Mouse (Mus musculus) heart, adult 2 months (tissue): Measurements from ENCODE around the gene Cltb.

Experiments
- CTCF ChIP-seq: fragments of 200-600 bp; IDR thresholded peaks from 2 replicates; pipeline ENCODE4 v1.8.1; 2022; ENCODE audit warnings: antibody characterized with exemption, mild to moderate bottlenecking, moderate library complexity
- EP300 ChIP-seq: fragments of 200-500 bp; IDR thresholded peaks from 2 replicates; pipeline ENCODE4 v1.6.1; 2011; ENCODE audit warnings: low read depth, low read length, control low read depth; ENCODE audit not compliant: insufficient read depth
- POLR2A ChIP-seq: fragments of 200-500 bp; IDR thresholded peaks from 2 replicates; pipeline ENCODE4 v1.6.1; 2011; ENCODE audit warnings: mild to moderate bottlenecking, low read depth, low read length, control low read depth; ENCODE audit not compliant: insufficient read depth

DNA sequence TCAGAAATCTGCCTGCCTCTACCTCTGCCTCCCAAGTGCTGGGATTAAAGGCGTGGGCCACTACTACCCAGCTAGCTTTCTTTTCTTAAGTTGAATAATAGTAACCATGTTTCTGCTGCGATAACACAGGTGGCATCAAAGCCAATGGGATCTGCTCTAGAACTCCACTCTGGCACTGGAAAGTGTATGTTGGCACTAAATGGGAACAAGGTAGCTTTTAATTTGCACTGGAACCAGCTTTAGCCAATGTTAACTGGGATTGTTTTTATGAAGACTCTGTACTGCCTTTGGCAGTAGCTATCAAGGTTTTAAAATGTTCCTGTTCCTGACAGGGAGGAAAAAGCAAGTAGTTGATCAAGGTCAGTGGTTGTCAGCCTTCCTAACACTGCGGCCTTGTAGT is 23.9 kb upstream of the Cltb start:
- TF ChIP-seq POLR2A = no peak
- no peak for TF ChIP-seq CTCF
- TF ChIP-seq EP300 = no peak
